Comparison of ENCODE assay signal across 18 mouse cellular contexts in the genomic region with DNA sequence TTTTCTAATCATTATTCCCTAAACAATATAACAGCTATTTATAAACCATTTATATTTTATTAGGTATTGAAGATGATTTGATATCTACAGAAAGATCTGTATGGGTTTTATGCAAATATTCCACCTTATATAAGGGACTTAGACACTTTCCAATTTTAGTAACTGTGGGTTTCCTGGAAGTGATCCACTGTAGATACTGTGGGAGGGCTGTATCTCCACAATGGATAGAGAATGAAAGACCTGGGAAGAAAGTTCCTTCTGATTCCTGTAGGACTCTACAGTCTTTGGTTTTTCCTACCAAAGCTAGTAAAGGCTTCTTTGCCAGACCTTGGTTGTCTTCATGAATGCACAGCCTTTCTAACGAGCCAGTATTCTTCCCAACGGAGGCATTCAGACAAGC.
"Had no signal": no experiment of that assay in that cellular context is flagged by ENCODE, and none has a peak within 500 bp of the region (broad histone marks: within the 10 kb centered on the region; RNA-seq: fewer than 3 reads in every experiment).

No protein-coding gene starts in this region.

- H3K36me3 ChIP-seq: neural tube, embryonic 12.5 days had no signal

- H3K27me3 ChIP-seq: lung, embryonic 15.5 days; megakaryocyte, embryonic 14.5 days; midbrain, embryonic 12.5 days; neural tube, embryonic 12.5 days; stomach, embryonic 15.5 days had no signal

- H3K4me3 ChIP-seq: lung, embryonic 15.5 days; megakaryocyte, embryonic 14.5 days; midbrain, embryonic 12.5 days; neural tube, embryonic 12.5 days; stomach, embryonic 15.5 days had no signal

- H3K9me3 ChIP-seq: lung, embryonic 15.5 days; megakaryocyte, embryonic 14.5 days; midbrain, embryonic 12.5 days; neural tube, embryonic 12.5 days; stomach, embryonic 15.5 days had no signal

- H3K9ac ChIP-seq: liver, postnatal 0 days; lung, embryonic 15.5 days; midbrain, embryonic 12.5 days; neural tube, embryonic 12.5 days; stomach, embryonic 15.5 days had no signal

- H3K4me2 ChIP-seq: lung, embryonic 15.5 days; midbrain, embryonic 12.5 days; neural tube, embryonic 12.5 days; stomach, embryonic 15.5 days had no signal

- H3K27ac ChIP-seq: lung, embryonic 15.5 days; macrophage; midbrain, embryonic 12.5 days; neural tube, embryonic 12.5 days; stomach, embryonic 15.5 days; stomach, postnatal 0 days had no signal

- H3K4me1 ChIP-seq: lung, embryonic 15.5 days; neural tube, embryonic 12.5 days; stomach, embryonic 15.5 days had no signal

- ATAC-seq: liver, postnatal 0 days; lung, postnatal 0 days; midbrain, embryonic 16.5 days had no signal

- DNase-seq: liver, postnatal 0 days; lung, adult 2 months; lung, postnatal 14 days; lung, postnatal 36 days; midbrain, embryonic 14.5 days; right cerebral cortex, postnatal 14 days; thymus, adult 2 months; thymus, postnatal 25 days; thymus, postnatal 4 days had no signal
